Mouse (Mus musculus) layer of hippocampus, postnatal 36 days (tissue): ENCODE results near the gene Flot2. TPM values are rescaled to one million over a fixed set of nuclear protein-coding genes. Genes with fewer than 3 reads are reported as not detected.

Experiments used
- DNase-seq, 2 experiments: peaks; one replicate each; pipeline ENCODE4 v3.0.0; 2022
- total RNA-seq, 2 experiments: library from RNA; stranded (reverse); gene quantifications; 2 replicates each; pipeline ENCODE4 v1.2.3; 2021

Flot2 gene
- total RNA-seq, 2 experiments from 2014 or later = 71.8 to 74.3 TPM

DNA sequence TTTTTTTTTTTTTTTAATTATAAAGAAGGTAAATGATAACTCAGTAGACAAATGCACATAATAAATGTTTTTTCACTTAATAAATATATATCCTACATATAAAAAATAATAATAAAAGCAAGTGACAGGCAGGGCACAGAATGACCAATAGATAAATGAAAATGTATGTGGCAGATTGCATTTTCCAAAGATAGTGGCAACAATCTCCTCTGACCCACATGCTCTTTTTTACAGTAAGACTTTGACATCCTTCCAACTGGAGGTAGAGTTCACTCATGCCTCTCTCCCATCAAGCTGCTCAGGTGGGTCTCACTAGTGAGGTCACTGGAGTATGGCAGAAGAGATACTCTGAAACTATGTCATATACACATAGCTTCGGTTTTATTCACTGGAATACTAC, 24.8 kb downstream of the Flot2 start:
- no peak for DNase-seq

DNA sequence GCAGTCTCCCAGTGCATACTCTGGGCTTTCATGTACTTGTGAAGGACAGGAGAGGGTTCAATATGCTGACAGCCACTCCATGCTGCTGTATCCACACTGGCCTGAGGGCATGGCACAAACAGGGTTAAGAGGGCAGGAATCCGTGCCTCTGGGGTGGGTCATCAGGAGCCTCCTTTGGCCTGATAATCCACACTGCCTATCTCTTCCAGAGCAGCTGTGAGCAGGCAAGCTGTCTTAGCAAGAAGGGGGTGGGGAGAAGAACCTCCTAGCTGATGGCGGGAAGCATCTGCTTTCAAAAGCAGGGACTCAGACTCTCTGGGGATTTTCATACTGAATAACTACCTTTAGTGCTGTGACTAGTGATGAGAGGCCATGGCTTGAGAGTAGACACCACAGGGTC, 28.2 kb downstream of the Flot2 start:
- DNase-seq = no peak

DNA sequence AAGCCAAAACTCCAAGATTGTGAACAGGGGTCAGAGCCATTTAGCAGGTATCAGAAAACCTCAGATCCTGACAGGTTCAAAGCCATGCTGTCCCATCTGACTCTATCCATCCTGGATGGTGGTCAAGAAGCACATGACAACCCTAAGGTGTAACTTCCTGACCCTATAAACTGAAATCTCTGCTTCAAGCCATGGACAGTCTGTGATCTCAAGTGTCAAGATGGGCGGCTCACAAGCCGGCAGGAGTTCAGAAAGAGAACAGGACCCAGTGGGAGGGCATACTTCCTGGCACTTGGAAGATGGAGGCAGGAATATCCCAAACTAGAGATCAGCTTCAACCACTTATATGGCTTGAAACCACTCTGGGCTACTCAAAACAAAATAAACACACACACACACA, 28.9 kb downstream of the Flot2 start:
- no peak for DNase-seq

DNA sequence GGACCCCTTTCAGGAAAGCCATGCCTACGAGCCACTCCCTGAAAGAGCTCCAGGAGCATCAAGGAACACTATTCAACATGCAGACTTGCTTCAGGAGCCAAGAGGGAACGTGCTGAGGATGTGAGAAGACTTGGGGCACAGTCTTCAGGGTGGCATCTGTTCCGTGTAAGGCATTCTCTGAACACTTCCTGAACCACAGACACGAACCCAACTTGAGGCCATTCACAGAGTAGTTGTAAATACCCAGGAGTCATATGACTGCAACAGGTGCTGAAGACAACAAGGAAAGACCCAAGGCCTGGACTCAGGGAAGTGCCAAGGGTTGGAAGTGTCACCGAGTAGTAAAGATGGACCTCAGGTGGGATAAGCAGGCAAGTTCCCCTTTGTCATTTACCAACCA, 29.8 kb downstream of the Flot2 start:
- no peak for DNase-seq

- DNase-seq = no peak
Observed at GRCm38 (mm10) chr11:78069130-78069529, 31.4 kb downstream of the Flot2 start.

GRCm38 (mm10) chr11:78069646-78070045, 31.9 kb downstream of the Flot2 start:
- DNase-seq = no peak

DNA sequence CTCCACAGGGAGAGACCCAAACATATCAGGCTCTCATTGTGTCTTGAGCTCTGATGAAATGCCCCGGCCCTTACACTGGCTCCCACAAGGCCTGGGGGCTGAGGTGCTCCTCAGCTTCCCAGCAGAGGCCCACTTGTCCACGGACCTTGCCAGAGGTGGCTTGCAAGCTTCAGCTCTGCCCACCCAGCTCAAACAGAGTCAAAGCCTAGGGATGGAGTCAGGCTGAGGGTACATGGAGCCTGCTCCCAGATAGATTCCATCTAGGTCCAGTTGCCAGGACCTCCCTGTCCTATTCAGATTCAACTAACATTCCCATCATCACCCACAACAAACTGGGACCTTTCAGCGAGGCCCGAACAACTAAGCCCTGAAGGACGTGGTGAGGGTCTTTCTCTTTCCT, 34.2 kb downstream of the Flot2 start:
- no peak for DNase-seq

DNA sequence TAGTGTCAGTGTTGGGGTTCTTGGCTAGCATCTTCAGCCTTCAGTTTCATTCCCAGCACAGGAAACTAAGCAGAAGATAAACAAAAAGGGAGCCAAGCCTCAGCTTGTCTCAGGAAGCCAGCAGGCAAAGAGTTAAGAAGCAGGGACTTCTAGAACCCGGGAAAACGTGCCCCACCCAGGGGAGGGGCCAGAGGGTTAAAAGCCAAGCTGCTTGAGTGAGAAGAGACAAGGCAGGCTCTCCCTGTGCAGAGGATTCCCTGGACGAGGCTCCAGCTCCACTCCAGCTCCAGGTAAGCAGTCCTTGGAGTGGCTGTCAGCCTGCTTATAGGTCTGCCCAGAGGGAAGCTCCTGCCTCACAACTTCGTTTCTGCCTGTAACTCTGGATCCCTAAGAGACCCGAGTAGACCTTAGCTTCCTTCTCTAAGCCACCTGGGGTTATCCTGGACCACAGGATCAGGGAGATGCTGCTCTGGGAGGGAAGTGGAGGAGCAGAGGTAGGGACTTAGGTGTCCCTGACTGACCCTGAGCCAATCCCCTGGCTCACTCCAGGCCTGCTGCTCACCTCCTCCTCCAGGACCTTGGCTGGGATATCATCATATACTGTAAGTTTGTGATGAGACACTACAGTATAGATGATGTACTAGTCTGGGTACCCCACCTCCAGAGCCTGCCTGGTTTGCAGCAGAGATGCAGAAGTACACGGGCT, 34.8 kb downstream of the Flot2 start:
- no peak for DNase-seq

GRCm38 (mm10) chr11:78073577-78074276, 36.0 kb downstream of the Flot2 start:
- DNase-seq = no peak

DNA sequence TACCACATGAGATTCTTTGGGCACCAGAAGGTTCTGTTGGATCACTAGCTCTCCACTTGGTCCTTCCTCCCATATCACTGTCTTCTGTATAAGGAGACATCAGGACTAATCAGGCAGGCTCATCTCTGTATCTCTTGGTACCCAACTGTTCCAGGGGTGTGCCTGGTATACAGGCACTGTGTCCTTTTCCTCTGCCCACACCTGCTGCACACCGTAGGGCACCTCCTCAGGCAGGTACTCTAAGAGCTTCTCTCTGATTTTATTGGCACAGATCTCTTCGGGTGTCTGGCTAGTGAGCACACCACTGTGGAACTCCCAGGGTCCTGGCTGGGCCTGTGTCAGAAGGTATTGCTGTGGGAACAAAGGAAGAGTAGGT, 36.5 kb downstream of the Flot2 start:
- DNase-seq = no peak

- DNase-seq = no peak
Observed at GRCm38 (mm10) chr11:78074666-78075065, 36.9 kb downstream of the Flot2 start.

- peak; percentile 85 to 88 for DNase-seq
Observed at GRCm38 (mm10) chr11:78079961-78080921, 42.5 kb downstream of the Flot2 start, which contains the start of gene Eral1. Gene Eral1, minus strand, starts transcription at chr11:78080383.

GRCm38 (mm10) chr11:78083595-78083994, 45.9 kb downstream of the Flot2 start:
- DNase-seq = no peak

GRCm38 (mm10) chr11:78086925-78087479, 49.3 kb downstream of the Flot2 start:
- no peak for DNase-seq

- no peak for DNase-seq
Observed at GRCm38 (mm10) chr11:78087756-78088281, 50.1 kb downstream of the Flot2 start.

DNA sequence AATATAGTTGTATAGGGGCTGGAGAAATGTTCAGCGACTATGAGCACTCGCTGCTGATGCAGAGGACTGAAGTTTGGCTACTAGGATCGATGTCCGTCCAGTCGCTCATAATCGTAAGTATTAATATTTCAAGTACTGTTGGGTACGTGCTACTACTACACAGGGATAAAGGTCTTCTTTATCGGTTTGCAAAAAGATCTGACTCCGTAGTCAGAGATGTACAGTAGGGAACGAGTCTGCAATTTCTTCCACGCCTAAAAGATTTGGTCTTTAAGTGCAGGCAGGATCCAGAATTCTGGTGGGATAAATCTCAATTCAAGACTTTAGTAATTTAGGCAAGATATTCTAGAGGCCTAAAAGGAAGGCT, 56.4 kb downstream of the Flot2 start:
- DNase-seq = no peak

- peak; percentile 90 to 93 for DNase-seq
Observed at GRCm38 (mm10) chr11:78094504-78095143, 56.9 kb downstream of the Flot2 start, which contains the start of gene Fam222b. Gene Fam222b, plus strand, starts transcription at chr11:78094660.

DNA sequence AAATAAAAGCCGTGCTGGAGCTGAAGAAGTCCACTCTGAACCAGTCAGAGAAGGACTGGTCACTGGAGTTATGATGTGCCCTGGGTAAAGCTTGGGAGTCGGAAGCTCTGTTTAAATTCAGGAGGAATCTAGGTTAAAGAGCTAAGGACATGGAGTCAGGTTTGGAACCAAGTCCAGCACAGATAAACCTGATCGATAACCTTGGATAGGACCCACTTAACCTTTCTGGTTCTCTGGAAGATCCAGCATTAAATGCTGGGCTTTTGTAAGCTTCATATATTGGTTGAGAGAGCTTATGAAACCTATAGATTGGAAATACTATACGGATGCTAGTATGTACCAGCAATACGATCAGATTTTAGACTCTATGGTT, 57.4 kb downstream of the Flot2 start:
- no peak for DNase-seq

- DNase-seq = no peak
Observed at GRCm38 (mm10) chr11:78097077-78097476, 59.3 kb downstream of the Flot2 start.

GRCm38 (mm10) chr11:78100746-78101145, 63.0 kb downstream of the Flot2 start:
- no peak for DNase-seq

DNA sequence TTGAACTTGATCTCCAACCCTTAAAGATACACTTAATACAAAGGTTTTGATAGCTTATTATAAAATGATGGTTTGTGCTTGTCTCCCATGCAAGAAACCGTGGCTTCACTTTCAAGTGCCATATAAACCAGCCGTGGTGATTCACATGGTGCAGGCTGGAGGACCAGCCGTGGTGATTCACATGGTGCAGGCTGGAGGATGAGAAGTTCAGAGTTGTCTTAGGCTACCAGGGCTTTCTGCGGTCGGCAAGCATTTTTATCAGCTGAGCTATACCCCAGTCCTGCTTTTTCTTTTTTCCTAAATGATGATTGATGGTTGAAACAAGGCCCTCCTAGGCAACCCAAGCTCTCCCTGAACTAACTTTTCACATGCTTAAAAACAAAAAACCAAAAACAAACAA, 64.4 kb downstream of the Flot2 start:
- no peak for DNase-seq
